Mouse (Mus musculus): ENCODE measurements at regions not wholly inside any gene's neighbourhood (a gene's known extent, or its start where the extent isn't known, plus 50 kb on each side); places are given as distances from the start of the nearest gene placed in this dataset.

GRCm38 (mm10) chr13:103513825-103514224, 179.5 kb upstream of the Mast4 start:
- Histone ChIP-seq H3K27ac (ENCODE audit: low read depth, low read length) (no peak overlapping the region), H3K36me3 (ENCODE audit: control insufficient read depth, insufficient read depth, low read length) (no peaks in the 10 kb centered on the region), H3K4me1 (ENCODE audit: control insufficient read depth, insufficient read depth, low read length) (no peaks in the 10 kb centered on the region), H3K4me3 (ENCODE audit: low read length) (no peak overlapping the region), H3K9me3 (ENCODE audit: control insufficient read depth, low read length) (0 out of 2 replicates have a peak, but pooled peaks cover 2% of the 10 kb centered on the region), H3K4me2 (replicated peaks; ENCODE audit: low read depth, low read length) (no peak overlapping the region), H3K9ac (ENCODE audit: low read depth, low read length) (no peak overlapping the region), H3K27me3 (ENCODE audit: control insufficient read depth, insufficient read depth, low read length) (no peaks in the 10 kb centered on the region)
- ATAC-seq (ENCODE audit: low FRiP score, low TSS enrichment): no peak
- WGBS: 63% methylated on average over 1 of the region's 1 CpGs

GRCm38 (mm10) chr13:103512476-103512875, 178.2 kb upstream of the Mast4 start:
- no peak overlapping the region for H3K27ac ChIP-seq (ENCODE audit: low read depth, low read length)
- H3K9ac ChIP-seq (ENCODE audit: low read depth, low read length): no peak overlapping the region
- H3K4me3 ChIP-seq (ENCODE audit: low read length): no peak overlapping the region
- no peak for ATAC-seq (ENCODE audit: low FRiP score, low TSS enrichment)
- 78% methylated on average over 7 of the region's 7 CpGs for WGBS
- H3K4me2 ChIP-seq (replicated peaks; ENCODE audit: low read depth, low read length): no peak overlapping the region
- 0 out of 2 replicates have a peak, but pooled peaks cover 2% of the 10 kb centered on the region for H3K9me3 ChIP-seq (ENCODE audit: control insufficient read depth, low read length)
- no peaks in the 10 kb centered on the region for H3K27me3 ChIP-seq (ENCODE audit: control insufficient read depth, insufficient read depth, low read length)
- no peaks in the 10 kb centered on the region for H3K4me1 ChIP-seq (ENCODE audit: control insufficient read depth, insufficient read depth, low read length)
- no peaks in the 10 kb centered on the region for H3K36me3 ChIP-seq (ENCODE audit: control insufficient read depth, insufficient read depth, low read length)

GRCm38 (mm10) chr13:103504987-103505386, 170.7 kb upstream of the Mast4 start:
- Histone ChIP-seq H3K27me3 (ENCODE audit: control insufficient read depth, insufficient read depth, low read length) (no peaks in the 10 kb centered on the region), H3K9me3 (ENCODE audit: control insufficient read depth, low read length) (0 out of 2 replicates have a peak, but pooled peaks cover 2% of the 10 kb centered on the region), H3K4me1 (ENCODE audit: control insufficient read depth, insufficient read depth, low read length) (no peaks in the 10 kb centered on the region), H3K4me2 (replicated peaks; ENCODE audit: low read depth, low read length) (no peak overlapping the region), H3K36me3 (ENCODE audit: control insufficient read depth, insufficient read depth, low read length) (no peaks in the 10 kb centered on the region), H3K27ac (ENCODE audit: low read depth, low read length) (no peak overlapping the region), H3K4me3 (ENCODE audit: low read length) (no peak overlapping the region), H3K9ac (ENCODE audit: low read depth, low read length) (no peak overlapping the region)
- ATAC-seq (ENCODE audit: low FRiP score, low TSS enrichment): no peak
- WGBS: 66% methylated on average over 7 of the region's 7 CpGs

GRCm38 (mm10) chr13:103499376-103499775, 165.1 kb upstream of the Mast4 start:
- H3K27ac ChIP-seq (ENCODE audit: low read depth, low read length): no peak overlapping the region
- H3K4me3 ChIP-seq (ENCODE audit: low read length): no peak overlapping the region
- H3K4me2 ChIP-seq (replicated peaks; ENCODE audit: low read depth, low read length): no peak overlapping the region
- no peaks in the 10 kb centered on the region for H3K36me3 ChIP-seq (ENCODE audit: control insufficient read depth, insufficient read depth, low read length)
- no peak for ATAC-seq (ENCODE audit: low FRiP score, low TSS enrichment)
- whole genome bisulfite sequencing: 83% methylated on average over 8 of the region's 8 CpGs
- H3K4me1 ChIP-seq (ENCODE audit: control insufficient read depth, insufficient read depth, low read length): no peaks in the 10 kb centered on the region
- H3K9me3 ChIP-seq (ENCODE audit: control insufficient read depth, low read length): no peaks in the 10 kb centered on the region
- no peaks in the 10 kb centered on the region for H3K27me3 ChIP-seq (ENCODE audit: control insufficient read depth, insufficient read depth, low read length)
- no peak overlapping the region for H3K9ac ChIP-seq (ENCODE audit: low read depth, low read length)

GRCm38 (mm10) chr13:103494371-103494770, 160.1 kb upstream of the Mast4 start:
- Histone ChIP-seq H3K4me1 (ENCODE audit: control insufficient read depth, insufficient read depth, low read length) (no peaks in the 10 kb centered on the region), H3K27me3 (ENCODE audit: control insufficient read depth, insufficient read depth, low read length) (no peaks in the 10 kb centered on the region), H3K4me2 (replicated peaks; ENCODE audit: low read depth, low read length) (no peak overlapping the region), H3K4me3 (ENCODE audit: low read length) (no peak overlapping the region), H3K27ac (ENCODE audit: low read depth, low read length) (no peak overlapping the region), H3K9ac (ENCODE audit: low read depth, low read length) (no peak overlapping the region), H3K36me3 (ENCODE audit: control insufficient read depth, insufficient read depth, low read length) (no peaks in the 10 kb centered on the region), H3K9me3 (ENCODE audit: control insufficient read depth, low read length) (no peaks in the 10 kb centered on the region)
- ATAC-seq (ENCODE audit: low FRiP score, low TSS enrichment): no peak
- WGBS: 78% methylated on average over 9 of the region's 9 CpGs

GRCm38 (mm10) chr13:103493567-103493966, 159.3 kb upstream of the Mast4 start:
- no peak overlapping the region for H3K9ac ChIP-seq (ENCODE audit: low read depth, low read length)
- H3K4me1 ChIP-seq (ENCODE audit: control insufficient read depth, insufficient read depth, low read length): no peaks in the 10 kb centered on the region
- no peaks in the 10 kb centered on the region for H3K36me3 ChIP-seq (ENCODE audit: control insufficient read depth, insufficient read depth, low read length)
- H3K4me2 ChIP-seq (replicated peaks; ENCODE audit: low read depth, low read length): no peak overlapping the region
- H3K27me3 ChIP-seq (ENCODE audit: control insufficient read depth, insufficient read depth, low read length): no peaks in the 10 kb centered on the region
- WGBS: 34% methylated on average over 7 of the region's 7 CpGs
- no peaks in the 10 kb centered on the region for H3K9me3 ChIP-seq (ENCODE audit: control insufficient read depth, low read length)
- no peak overlapping the region for H3K27ac ChIP-seq (ENCODE audit: low read depth, low read length)
- no peak overlapping the region for H3K4me3 ChIP-seq (ENCODE audit: low read length)
- no peak for ATAC-seq (ENCODE audit: low FRiP score, low TSS enrichment)

- no peak for ATAC-seq (ENCODE audit: low FRiP score, low TSS enrichment)
- Histone ChIP-seq H3K4me3 (ENCODE audit: low read length) (no peak overlapping the region), H3K27ac (ENCODE audit: low read depth, low read length) (no peak overlapping the region), H3K36me3 (ENCODE audit: control insufficient read depth, insufficient read depth, low read length) (no peaks in the 10 kb centered on the region), H3K9me3 (ENCODE audit: control insufficient read depth, low read length) (no peaks in the 10 kb centered on the region), H3K4me2 (replicated peaks; ENCODE audit: low read depth, low read length) (no peak overlapping the region), H3K27me3 (ENCODE audit: control insufficient read depth, insufficient read depth, low read length) (no peaks in the 10 kb centered on the region), H3K9ac (ENCODE audit: low read depth, low read length) (no peak overlapping the region), H3K4me1 (ENCODE audit: control insufficient read depth, insufficient read depth, low read length) (no peaks in the 10 kb centered on the region)
- 63% methylated on average over 6 of the region's 6 CpGs for WGBS
Observed at GRCm38 (mm10) chr13:103490049-103490448, 155.8 kb upstream of the Mast4 start.

GRCm38 (mm10) chr13:103484092-103484491, 149.8 kb upstream of the Mast4 start:
- no peaks in the 10 kb centered on the region for H3K4me1 ChIP-seq (ENCODE audit: control insufficient read depth, insufficient read depth, low read length)
- no peaks in the 10 kb centered on the region for H3K27me3 ChIP-seq (ENCODE audit: control insufficient read depth, insufficient read depth, low read length)
- H3K4me3 ChIP-seq (ENCODE audit: low read length): no peak overlapping the region
- H3K4me2 ChIP-seq (replicated peaks; ENCODE audit: low read depth, low read length): no peak overlapping the region
- H3K27ac ChIP-seq (ENCODE audit: low read depth, low read length): no peak overlapping the region
- no peaks in the 10 kb centered on the region for H3K9me3 ChIP-seq (ENCODE audit: control insufficient read depth, low read length)
- 61% methylated on average over 5 of the region's 5 CpGs for WGBS
- no peak for ATAC-seq (ENCODE audit: low FRiP score, low TSS enrichment)
- H3K36me3 ChIP-seq (ENCODE audit: control insufficient read depth, insufficient read depth, low read length): no peaks in the 10 kb centered on the region
- H3K9ac ChIP-seq (ENCODE audit: low read depth, low read length): no peak overlapping the region

- no peaks in the 10 kb centered on the region for H3K36me3 ChIP-seq (ENCODE audit: control insufficient read depth, insufficient read depth, low read length)
- no peak overlapping the region for H3K4me3 ChIP-seq (ENCODE audit: low read length)
- no peak overlapping the region for H3K9ac ChIP-seq (ENCODE audit: low read depth, low read length)
- H3K27ac ChIP-seq (ENCODE audit: low read depth, low read length): no peak overlapping the region
- H3K4me1 ChIP-seq (ENCODE audit: control insufficient read depth, insufficient read depth, low read length): no peaks in the 10 kb centered on the region
- H3K4me2 ChIP-seq (replicated peaks; ENCODE audit: low read depth, low read length): no peak overlapping the region
- ATAC-seq (ENCODE audit: low FRiP score, low TSS enrichment): no peak
- no peaks in the 10 kb centered on the region for H3K9me3 ChIP-seq (ENCODE audit: control insufficient read depth, low read length)
- H3K27me3 ChIP-seq (ENCODE audit: control insufficient read depth, insufficient read depth, low read length): no peaks in the 10 kb centered on the region
- 72% methylated on average over 7 of the region's 7 CpGs for WGBS
Observed at GRCm38 (mm10) chr13:103483392-103483791, 149.1 kb upstream of the Mast4 start.

GRCm38 (mm10) chr13:103476328-103476727, 142.0 kb upstream of the Mast4 start:
- no peak overlapping the region for H3K4me2 ChIP-seq (replicated peaks; ENCODE audit: low read depth, low read length)
- H3K9me3 ChIP-seq (ENCODE audit: control insufficient read depth, low read length): no peaks in the 10 kb centered on the region
- no peaks in the 10 kb centered on the region for H3K4me1 ChIP-seq (ENCODE audit: control insufficient read depth, insufficient read depth, low read length)
- WGBS: 86% methylated on average over 6 of the region's 6 CpGs
- no peaks in the 10 kb centered on the region for H3K27me3 ChIP-seq (ENCODE audit: control insufficient read depth, insufficient read depth, low read length)
- H3K27ac ChIP-seq (ENCODE audit: low read depth, low read length): no peak overlapping the region
- no peak overlapping the region for H3K9ac ChIP-seq (ENCODE audit: low read depth, low read length)
- H3K36me3 ChIP-seq (ENCODE audit: control insufficient read depth, insufficient read depth, low read length): no peaks in the 10 kb centered on the region
- ATAC-seq (ENCODE audit: low FRiP score, low TSS enrichment): no peak
- H3K4me3 ChIP-seq (ENCODE audit: low read length): no peak overlapping the region

Measured in kidney, embryonic 14.5 days (tissue).